Mouse (Mus musculus) hindbrain, embryonic 12.5 days (tissue): ENCODE measurements around the gene Cldnd2. TPM values are rescaled to one million over a fixed set of nuclear protein-coding genes. Genes with fewer than 3 reads are reported as not detected.
A peak's percentile ranks its signal among the peaks of the same experiment; 100 is the strongest.

Source experiments
- ATAC-seq: fragments of 200-750 bp; cut with Nextera tagmentation; 2 replicates; pipeline ENCODE4 v1.8.0; 2017; ENCODE audit warnings: moderate TSS enrichment; ENCODE audit not compliant: low FRiP score
- H3K27ac ChIP-seq: fragments of 300-500 bp; sonication (generic); 2 replicates; pipeline ENCODE4 v1.5.1; 2016; ENCODE audit warnings: mild to moderate bottlenecking
- H3K27me3 ChIP-seq: fragments of 300-500 bp; sonication (generic); 2 replicates; pipeline ENCODE4 v1.6.1; 2016; ENCODE audit warnings: mild to moderate bottlenecking
- H3K36me3 ChIP-seq: fragments of 300-500 bp; sonication (generic); 2 replicates; pipeline ENCODE4 v1.6.1; 2016; ENCODE audit warnings: mild to moderate bottlenecking
- H3K4me1 ChIP-seq: fragments of 300-500 bp; sonication (generic); 2 replicates; pipeline ENCODE4 v1.6.1; 2016
- H3K4me2 ChIP-seq: fragments of 300-500 bp; sonication (generic); replicated peaks from 2 replicates; pipeline ENCODE4 v1.6.1; 2016; ENCODE audit warnings: mild to moderate bottlenecking
- H3K4me3 ChIP-seq: fragments of 300-500 bp; sonication (generic); 2 replicates; pipeline ENCODE4 v1.5.1; 2016; ENCODE audit warnings: mild to moderate bottlenecking
- H3K9ac ChIP-seq: fragments of 300-500 bp; sonication (generic); 2 replicates; pipeline ENCODE4 v1.6.1; 2016; ENCODE audit warnings: mild to moderate bottlenecking, moderate library complexity
- H3K9me3 ChIP-seq: fragments of 300-500 bp; sonication (generic); replicated peaks from 2 replicates; pipeline ENCODE4 v1.6.1; 2016; ENCODE audit warnings: mild to moderate bottlenecking
- WGBS: fragments of 180-500 bp; shearing (Covaris S2); methylation state at CpG from one replicate; pipeline ENCODE4 v1.1.7; 2016; 5-methylcytosine and 5-hydroxymethylcytosine counted together
- microRNA-seq: library from miRNA; unstranded; fragments of <30 nt; microRNA quantifications from one replicate; pipeline ENCODE4, GENCODE M21; 2017
- polyA plus RNA-seq: library from polyadenylated mRNA; unstranded; fragments of >200 nt; fragmentation: Nextera tagmentation; extraction: Ambion mirVana; gene quantifications from 2 replicates; pipeline ENCODE4 v1.2.1, GENCODE M21; 2016

The Cldnd2 gene
- polyA plus RNA-seq, 1 experiment from 2014 or later, result not detected

DNA sequence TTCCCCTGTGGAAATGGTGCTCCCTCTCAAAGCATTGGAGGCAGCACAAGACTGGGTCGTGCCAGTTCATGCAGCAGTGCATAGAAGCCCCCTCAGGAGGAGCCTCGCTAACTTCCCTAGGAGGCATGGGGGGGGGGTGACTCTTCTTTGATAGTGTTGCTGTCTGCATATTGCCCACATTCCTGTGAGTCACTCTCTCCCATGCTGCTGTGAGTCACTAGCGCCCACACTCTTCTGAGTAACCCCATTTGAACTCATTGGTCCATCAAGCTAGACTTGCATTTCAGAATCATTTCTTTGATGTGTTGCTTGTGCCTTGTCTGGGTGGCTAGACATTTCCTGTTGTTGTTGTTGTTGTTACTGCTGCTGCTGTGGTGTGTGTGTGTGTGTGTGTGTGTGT is 40.6 kb downstream of the Cldnd2 start:
- H3K4me2 ChIP-seq, result no peak overlapping the region
- no peak for ATAC-seq
- peaks cover 9% of the 10 kb centered on the region; the same call in 1 of the 2 replicates for H3K36me3 ChIP-seq
- WGBS, result 73% methylated on average over 3 of the region's 3 CpGs
- H3K4me3 ChIP-seq, result no peak overlapping the region
- H3K4me1 ChIP-seq, result peaks cover 20% of the 10 kb centered on the region
- H3K9ac ChIP-seq, result no peak overlapping the region
- no peak overlapping the region for H3K27ac ChIP-seq
- H3K27me3 ChIP-seq, result peaks cover 31% of the 10 kb centered on the region
- H3K9me3 ChIP-seq, result no peaks in the 10 kb centered on the region

DNA sequence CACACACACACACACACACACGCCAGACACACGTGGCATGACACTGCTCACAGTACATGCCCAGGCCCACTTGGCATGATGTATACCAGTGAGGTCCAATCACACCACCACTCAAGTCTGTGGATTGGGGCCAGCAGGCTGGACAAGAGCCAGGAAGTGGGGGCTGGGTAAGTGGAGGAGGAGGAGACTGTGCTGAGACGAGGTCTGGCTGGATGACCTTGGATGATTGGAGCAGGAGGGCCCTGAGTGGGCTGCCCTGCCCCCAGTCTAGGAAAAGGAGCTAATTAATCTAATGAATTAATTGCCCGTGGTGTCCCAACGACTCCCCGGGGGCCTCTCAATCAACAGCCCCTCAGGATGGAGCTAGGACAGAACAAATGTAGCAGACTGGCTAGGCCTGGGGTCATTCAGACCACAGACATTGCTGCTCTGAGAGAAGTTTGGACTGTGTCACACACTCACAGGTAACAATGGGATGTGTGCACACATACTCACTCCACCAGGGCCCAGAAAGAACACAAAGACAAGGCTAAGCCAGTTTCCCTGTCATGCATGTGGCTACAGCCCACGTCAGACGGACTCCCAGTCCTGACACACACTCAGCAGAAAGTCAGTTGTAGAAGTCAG is 41.6 kb downstream of the Cldnd2 start:
- Histone ChIP-seq H3K9me3 (no peaks in the 10 kb centered on the region), H3K27me3 (peaks cover 21% of the 10 kb centered on the region), H3K36me3 (peaks cover 9% of the 10 kb centered on the region; the same call in 1 of the 2 replicates), H3K9ac (no peak overlapping the region), H3K4me3 (no peak overlapping the region), H3K4me2 (no peak overlapping the region), H3K4me1 (peaks cover 15% of the 10 kb centered on the region), H3K27ac (no peak overlapping the region; the same call in 1 of the 2 replicates)
- WGBS, result 64% methylated on average over 8 of the region's 8 CpGs
- ATAC-seq, result peak; percentile 77

DNA sequence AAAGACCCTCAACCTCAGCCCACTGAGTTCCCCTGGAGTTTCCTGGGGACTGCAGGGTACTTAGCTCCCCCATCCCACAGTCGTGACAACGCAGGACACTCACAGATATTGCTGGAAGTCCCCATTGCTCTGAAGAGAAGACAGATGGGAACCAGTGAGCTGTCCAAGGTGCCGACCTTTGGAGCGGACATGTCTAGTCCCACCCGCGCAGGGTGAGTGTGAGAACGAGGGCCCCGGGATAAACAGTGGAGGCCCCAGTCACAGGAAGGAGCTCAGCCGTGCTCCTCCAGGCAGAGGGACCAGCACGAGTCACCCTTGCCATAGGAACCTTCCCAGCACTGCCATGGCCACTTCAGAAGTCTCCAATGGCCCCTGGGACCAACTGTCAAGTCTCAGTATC is 42.7 kb downstream of the Cldnd2 start:
- Histone ChIP-seq H3K4me2 (no peak overlapping the region), H3K36me3 (peaks cover 9% of the 10 kb centered on the region; the same call in 1 of the 2 replicates), H3K4me1 (peaks cover 16% of the 10 kb centered on the region), H3K9me3 (no peaks in the 10 kb centered on the region), H3K4me3 (no peak overlapping the region), H3K9ac (no peak overlapping the region), H3K27ac (no peak overlapping the region), H3K27me3 (peaks cover 11% of the 10 kb centered on the region)
- ATAC-seq, result no peak
- WGBS, result 27% methylated on average over 10 of the region's 10 CpGs

DNA sequence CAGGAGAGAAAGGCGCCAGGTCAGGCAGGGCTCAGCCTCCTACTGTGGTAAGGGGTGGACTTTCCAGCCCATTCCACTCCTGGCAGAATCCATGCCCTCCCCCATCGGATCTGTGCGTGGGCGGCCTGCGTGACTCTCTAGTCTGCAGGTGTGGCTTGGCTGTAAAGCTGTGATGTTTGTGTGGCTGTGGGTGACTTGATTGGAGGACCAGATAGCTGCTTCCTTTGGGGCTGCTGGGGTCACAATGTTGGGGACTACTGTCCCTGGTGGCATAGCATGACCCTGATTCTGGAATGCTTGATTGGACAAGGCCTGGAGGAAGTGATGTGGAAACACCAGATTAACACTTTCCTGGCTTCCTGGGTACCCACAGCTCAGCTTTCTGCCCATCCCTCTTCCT is 48.1 kb downstream of the Cldnd2 start:
- Histone ChIP-seq H3K27me3 (peaks cover 2% of the 10 kb centered on the region; the same call in 1 of the 2 replicates), H3K9me3 (no peaks in the 10 kb centered on the region), H3K4me2 (peak overlapping the region; percentile 60), H3K27ac (no peak overlapping the region), H3K9ac (peak overlapping the region; percentile 84; the same call in 1 of the 2 replicates), H3K4me3 (peak overlapping the region; percentile 62), H3K36me3 (no peaks in the 10 kb centered on the region), H3K4me1 (peaks cover 19% of the 10 kb centered on the region)
- 43% methylated on average over 5 of the region's 5 CpGs for WGBS
- ATAC-seq, result no peak

DNA sequence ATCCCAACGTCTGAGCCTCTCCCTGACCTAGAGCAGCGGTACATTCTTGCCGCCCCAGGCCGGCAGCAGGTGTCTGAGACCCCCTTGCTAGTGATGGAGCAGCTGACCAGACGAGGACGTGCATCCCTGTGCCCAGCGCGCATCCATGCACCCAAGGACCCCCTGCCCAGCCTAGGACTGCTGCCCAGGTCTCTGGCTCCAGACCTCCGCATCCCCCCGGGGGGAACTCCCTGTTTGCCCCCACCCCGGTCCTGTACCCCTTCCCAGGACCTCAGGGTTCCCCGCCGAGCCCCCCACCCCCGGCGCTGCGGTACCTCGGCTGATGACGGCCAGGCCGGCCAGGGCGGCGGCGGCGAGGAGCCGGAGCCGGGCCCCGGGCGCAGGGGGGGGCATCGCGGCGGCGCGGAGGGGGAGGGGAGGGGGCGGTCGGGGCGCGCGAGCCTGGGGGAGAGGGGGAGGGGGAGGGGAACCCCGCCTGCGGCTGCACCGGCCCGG is 49.1 kb downstream of the Cldnd2 start, which contains the start of gene Iglon5:
TSS of gene Iglon5 (minus strand) at position 445 of the 495 bp plus-strand sequence.
- Histone ChIP-seq H3K27me3 (peaks cover 5% of the 10 kb centered on the region; the same call in 1 of the 2 replicates), H3K9ac (peak within 1 kb of the TSS; percentile 84), H3K27ac (peak within 1 kb of the TSS; percentile 85), H3K9me3 (no peaks in the 10 kb centered on the region), H3K4me3 (peak within 1 kb of the TSS; percentile 62), H3K4me1 (peaks cover 19% of the 10 kb centered on the region), H3K4me2 (peak within 1 kb of the TSS; percentile 60), H3K36me3 (no peaks in the 10 kb centered on the region)
- WGBS, result 2% methylated on average over 18 of the region's 41 CpGs
- ATAC-seq, result peak; percentile 67

DNA sequence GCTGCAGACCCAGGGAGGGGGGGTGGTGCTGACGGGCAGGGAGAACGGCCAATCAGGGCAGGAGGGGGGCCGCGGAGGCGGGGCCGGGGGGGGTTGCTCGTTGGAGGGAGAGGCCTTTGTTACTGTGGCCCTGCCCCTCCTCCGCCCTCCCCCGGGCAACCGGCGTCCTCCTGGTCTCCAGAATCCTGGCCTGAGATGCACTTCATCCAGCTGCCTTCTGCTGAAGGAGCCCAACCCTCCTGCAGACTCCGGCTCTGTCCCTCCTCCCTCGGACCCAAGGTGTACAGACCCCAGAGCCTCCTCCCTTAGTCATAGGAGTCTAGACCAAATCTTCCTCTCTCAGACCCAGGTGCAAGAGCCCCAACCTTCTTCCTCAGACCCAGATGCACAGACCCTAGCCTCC is 49.6 kb downstream of the Cldnd2 start:
- Histone ChIP-seq H3K9ac (peak overlapping the region; percentile 84), H3K4me1 (peaks cover 19% of the 10 kb centered on the region), H3K9me3 (no peaks in the 10 kb centered on the region), H3K27ac (peak overlapping the region; percentile 85), H3K4me2 (peak overlapping the region; percentile 60), H3K36me3 (no peaks in the 10 kb centered on the region), H3K27me3 (peaks cover 5% of the 10 kb centered on the region; the same call in 1 of the 2 replicates), H3K4me3 (peak overlapping the region; percentile 62)
- peak; percentile 88 for ATAC-seq
- WGBS, result 0% methylated on average over 12 of the region's 13 CpGs

DNA sequence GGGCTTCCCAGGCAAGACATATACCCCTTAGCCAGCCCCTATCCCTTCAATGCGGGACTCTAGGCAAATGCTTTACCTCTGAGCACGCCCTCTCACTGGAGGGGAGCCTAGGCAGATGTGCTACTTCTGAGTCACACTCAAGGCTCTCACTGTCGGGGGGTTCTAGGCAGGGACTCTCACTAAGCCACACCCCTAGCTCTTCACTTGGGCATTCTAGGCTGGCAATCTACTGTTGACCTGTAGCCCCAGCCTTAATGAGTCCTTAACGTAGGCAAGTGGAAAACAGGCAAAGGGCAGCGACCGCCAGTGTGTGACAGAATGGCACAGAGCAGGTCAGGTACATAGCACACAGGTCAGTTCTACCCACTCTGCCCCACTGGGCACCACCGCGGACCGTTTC is 50.3 kb downstream of the Cldnd2 start:
- Histone ChIP-seq H3K27ac (peak overlapping the region; percentile 85; the same call in 1 of the 2 replicates), H3K4me2 (peak overlapping the region; percentile 60), H3K36me3 (no peaks in the 10 kb centered on the region), H3K9me3 (no peaks in the 10 kb centered on the region), H3K9ac (no peak overlapping the region), H3K27me3 (peaks cover 5% of the 10 kb centered on the region; the same call in 1 of the 2 replicates), H3K4me3 (0 out of 2 replicates have a peak overlapping the region, but pooled peaks have one; percentile 62), H3K4me1 (peaks cover 19% of the 10 kb centered on the region)
- WGBS, result 70% methylated on average over 9 of the region's 9 CpGs
- 0 out of 2 replicates have a peak, but pooled peaks have one; percentile 11 for ATAC-seq

Small RNA genes lying within 50 kb of the gene (microRNA-seq; reads per million reads assigned to microRNA genes)
- 1.1 reads per million for gene Mir7051

Other genes with a start within 250 kb of the Cldnd2 start
- gene Zfp715, start 127.5 kb upstream of the Cldnd2 start, polyA plus RNA-seq, result 15.8 and 18.1 TPM in 2 replicates
- gene Siglecf, start 89.4 kb upstream of the Cldnd2 start, polyA plus RNA-seq, result 0.09 TPM in 1 of 2 replicates, not detected in the other
- not detected in 2 replicates for gene Siglecg, start 32.6 kb upstream of the Cldnd2 start, polyA plus RNA-seq
- not detected in 2 replicates for gene Lim2, start 13.1 kb upstream of the Cldnd2 start, polyA plus RNA-seq
- 0.27 TPM in 1 of 2 replicates, not detected in the other for gene Nkg7, start 3.7 kb upstream of the Cldnd2 start, polyA plus RNA-seq
- gene Etfb, start 3.3 kb downstream of the Cldnd2 start, polyA plus RNA-seq, result 169 and 170 TPM in 2 replicates
- gene Gm45233, start 3.3 kb downstream of the Cldnd2 start, polyA plus RNA-seq, result 0.50 TPM in 1 of 2 replicates, not detected in the other
- 6.5 and 6.7 TPM in 2 replicates for gene Vsig10l, start 22.4 kb downstream of the Cldnd2 start, polyA plus RNA-seq
- 3.4 and 4.2 TPM in 2 replicates for gene Iglon5, start 49.3 kb downstream of the Cldnd2 start, polyA plus RNA-seq
- gene 4931406B18Rik, start 65.2 kb downstream of the Cldnd2 start, polyA plus RNA-seq, result not detected in 2 replicates
- 0.70 and 1.4 TPM in 2 replicates for gene Cd33, start 103.6 kb downstream of the Cldnd2 start, polyA plus RNA-seq
- 8.4 and 9.6 TPM in 2 replicates for gene Zfp658, start 121.5 kb downstream of the Cldnd2 start, polyA plus RNA-seq
- 17.2 and 17.6 TPM in 2 replicates for gene Zfp719, start 138.8 kb downstream of the Cldnd2 start, polyA plus RNA-seq
- 0.34 and 0.37 TPM in 2 replicates for gene Zfp819, start 166.4 kb downstream of the Cldnd2 start, polyA plus RNA-seq
- gene Ceacam18, start 193.9 kb downstream of the Cldnd2 start, polyA plus RNA-seq, result not detected in 2 replicates
- gene Siglece, start 219.4 kb downstream of the Cldnd2 start, polyA plus RNA-seq, result 0.18 and 0.44 TPM in 2 replicates
- gene Ctu1, start 231.2 kb downstream of the Cldnd2 start, polyA plus RNA-seq, result 16.4 and 17.0 TPM in 2 replicates
- gene Klk14, start 249.6 kb downstream of the Cldnd2 start, polyA plus RNA-seq, result not detected in 2 replicates